Mouse (Mus musculus) mesoderm, embryonic 11.5 days (tissue): Measurements from ENCODE around the gene Eps8.

Experiments used
- DNase-seq: peaks from one replicate; pipeline ENCODE4 v3.0.0-alpha.2; 2012; ENCODE audit warnings: low read depth, low spot score

Eps8 gene

DNA sequence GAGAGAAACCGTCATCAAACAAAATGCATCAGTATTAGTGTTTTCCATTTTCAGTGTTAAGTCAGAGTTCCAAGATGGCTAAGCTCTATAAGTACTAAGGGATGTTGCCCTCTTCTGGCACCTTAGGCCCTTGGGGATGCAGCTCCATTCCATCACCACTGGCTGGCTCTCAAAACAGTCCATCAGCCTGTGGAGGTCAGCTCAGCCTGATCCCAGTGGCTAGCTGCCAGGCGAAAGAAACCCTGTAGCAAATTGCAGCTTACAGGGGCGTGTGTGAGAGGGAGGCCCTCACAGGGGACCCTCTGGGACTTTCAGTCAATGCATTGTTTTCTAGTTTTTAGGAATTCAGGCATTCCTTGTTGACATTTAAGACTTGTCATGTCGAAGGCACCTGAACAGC is 40.8 kb downstream of the Eps8 start:
- no peak for DNase-seq

DNA sequence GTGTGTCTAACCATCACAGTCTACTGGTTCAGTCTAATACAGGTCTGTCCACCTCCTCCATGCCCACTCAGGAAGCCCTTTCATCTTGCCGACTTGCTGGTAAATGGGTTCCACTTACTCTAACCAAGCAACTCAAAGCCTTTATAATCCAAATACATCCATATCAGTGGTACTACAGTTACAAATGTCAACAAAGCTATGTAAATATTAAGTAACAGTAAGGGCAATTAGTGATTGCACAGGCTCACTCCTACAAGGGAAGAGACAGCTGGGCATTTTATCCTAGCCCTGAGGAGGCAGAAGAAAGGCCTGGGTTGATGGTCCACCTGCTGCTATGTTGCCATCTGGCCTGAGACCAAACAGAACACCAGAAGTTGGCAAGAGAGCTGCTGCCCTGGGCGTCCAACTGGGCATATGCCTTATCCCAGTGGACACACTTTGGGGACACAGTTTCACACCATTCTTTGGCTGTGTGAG is 42.6 kb downstream of the Eps8 start:
- DNase-seq, result no peak

DNA sequence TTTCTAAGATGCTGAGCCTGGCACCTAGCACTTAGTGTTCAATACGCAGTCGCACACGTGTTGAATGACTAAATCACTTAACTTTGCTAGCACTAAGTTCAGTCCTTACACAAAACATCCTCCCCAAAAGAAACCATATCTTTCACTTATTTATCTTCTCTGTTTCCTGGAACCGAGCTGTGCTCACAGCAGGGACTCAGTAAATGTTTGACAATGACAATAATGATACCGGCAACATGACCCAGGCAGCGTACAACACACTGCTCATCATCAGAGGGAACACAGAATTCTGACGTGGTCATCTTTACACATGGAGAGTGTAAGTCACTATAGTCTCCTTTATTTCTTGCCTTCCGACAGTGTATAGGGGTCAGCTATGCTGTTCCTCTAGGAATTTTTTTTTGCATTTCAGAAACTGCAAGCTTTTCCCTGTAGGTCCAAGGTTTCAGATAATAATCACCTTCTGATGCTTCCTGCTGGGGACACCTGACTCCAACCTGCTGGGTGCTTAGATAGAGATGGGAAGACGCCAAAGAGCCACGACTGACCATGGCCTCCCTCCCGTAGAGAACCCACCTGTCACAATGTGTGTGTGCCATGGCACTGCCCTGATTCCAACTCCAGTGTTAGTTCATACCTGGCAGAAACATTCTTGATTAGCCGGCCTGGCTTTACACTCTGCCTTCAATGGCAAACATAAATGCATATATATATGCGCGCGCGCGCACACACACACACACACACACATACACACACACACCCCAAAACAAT is 46.3 kb downstream of the Eps8 start:
- no peak for DNase-seq

DNA sequence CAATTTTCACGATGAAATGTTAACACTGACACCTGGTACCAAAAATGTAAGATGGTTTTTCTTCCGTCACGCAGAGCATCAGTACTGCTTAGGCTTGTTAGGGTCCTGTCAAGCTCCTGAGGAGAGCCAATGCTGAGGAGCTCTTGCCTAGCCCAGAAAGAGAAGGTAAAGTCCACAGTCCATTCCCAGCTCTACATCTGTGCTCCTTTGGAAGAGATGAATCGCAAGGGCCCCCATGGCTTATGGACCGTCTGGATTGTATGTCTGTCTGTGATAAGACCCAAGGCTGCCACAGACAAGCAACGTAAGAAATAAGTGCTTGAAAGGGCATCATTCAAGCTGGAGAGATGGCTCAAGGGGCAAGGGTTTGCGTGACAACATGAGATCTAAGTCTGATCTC is 48.1 kb downstream of the Eps8 start:
- DNase-seq, result no peak

DNA sequence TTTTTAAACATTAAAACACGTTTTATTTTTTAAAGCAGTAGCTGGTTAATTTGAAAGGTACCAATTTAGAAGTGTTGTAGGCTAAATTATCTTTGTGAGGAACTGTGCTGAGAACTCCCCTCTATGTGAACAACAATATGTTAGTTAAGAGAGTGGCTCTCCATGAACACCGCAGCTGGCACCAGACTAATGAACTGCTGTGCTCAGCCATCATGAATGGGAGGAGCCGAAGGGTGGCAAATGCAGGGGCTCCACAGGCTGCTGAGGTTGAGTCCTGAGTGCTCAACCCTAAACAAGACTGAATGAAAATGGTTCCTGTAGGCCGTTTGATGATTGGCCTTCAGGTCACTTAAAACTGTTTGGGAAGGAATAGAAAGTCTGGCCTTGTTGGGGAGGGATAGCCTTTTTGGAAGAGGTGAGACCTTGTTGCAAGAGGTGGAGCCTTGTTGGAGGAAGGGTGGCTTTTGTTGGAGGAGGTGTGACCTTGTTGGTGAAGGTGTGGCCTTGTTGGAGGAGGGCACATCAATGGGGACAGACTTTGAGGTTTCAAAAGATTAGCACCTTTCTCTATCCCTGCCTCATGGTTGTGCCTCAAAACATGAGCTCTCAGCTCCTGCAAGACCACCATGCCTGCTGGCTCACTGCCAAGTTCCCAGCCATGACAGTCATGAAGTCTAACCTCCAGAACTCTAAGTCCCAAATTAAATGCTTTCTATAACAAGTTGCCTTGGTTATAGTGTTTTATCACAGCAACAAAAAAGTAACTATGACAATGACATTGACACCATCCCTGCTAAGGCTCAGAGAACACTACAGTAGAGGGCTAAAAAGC is 50.0 kb downstream of the Eps8 start:
- no peak for DNase-seq

DNA sequence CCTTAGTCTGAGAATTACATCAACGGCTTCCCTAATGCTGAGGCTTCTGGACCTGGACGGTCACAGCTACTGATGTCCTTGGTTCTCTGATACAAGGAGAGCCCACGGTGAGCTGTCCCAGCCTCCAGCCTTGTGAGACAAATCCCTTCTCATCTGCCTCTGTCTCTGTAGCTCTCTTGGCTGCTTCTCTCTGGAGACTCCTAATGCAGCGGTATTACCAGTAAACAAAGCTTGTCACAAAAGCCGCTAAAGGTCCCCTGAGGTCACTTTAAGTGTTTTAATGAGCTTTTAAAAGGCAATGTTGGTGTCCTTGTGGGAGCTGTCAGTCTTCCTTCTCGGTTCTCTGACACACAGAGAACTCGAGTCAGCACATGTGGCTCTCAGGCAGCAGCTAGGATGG is 56.4 kb downstream of the Eps8 start:
- DNase-seq, result peak; percentile 24

DNA sequence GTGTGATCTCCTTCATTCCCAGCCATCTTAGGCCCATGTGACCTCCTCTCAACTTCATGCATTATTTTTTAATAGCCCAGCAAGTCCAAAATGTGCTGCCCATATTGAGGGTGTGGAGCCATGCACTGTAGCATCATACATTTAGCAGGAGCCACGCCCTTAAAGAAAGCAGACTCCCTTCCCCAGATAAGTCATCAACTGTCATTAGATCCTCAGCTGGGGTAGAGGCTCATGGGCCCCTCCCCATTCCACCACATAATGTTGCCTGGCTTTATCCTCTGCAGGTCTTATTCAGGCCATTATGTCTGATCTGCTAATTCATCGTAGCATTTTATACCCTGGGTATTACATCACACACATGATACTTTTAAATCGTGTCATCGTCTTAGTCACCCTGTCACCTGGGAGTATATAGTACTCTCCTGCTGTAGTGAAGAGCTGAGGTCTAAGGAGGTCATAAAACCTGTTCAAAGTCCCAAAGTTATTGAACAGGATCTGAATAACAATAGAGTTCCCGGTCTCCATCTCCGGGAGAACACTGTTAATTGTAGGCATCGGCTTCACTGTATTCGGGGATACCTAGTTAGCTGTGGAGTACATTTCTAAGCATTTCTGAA is 57.1 kb downstream of the Eps8 start:
- DNase-seq, result no peak

DNA sequence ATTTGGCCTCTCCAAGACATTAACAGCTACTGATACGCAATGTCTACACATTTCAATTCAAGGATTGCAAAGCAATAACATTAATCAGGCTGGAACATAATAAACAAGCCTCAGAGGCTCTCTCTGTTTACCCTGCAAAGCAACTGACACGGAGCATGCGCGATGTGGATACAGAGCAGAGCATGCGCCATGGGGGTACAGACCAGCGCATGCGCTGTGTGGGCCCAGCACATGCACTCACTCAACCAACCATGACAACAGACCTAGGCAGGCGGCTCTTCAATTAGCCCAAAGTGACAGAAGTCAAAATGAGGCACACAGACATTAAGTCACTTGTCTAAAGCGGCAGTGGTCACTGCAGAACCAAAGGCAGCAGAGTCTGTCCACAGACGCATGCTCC is 62.1 kb downstream of the Eps8 start:
- DNase-seq, result no peak

DNA sequence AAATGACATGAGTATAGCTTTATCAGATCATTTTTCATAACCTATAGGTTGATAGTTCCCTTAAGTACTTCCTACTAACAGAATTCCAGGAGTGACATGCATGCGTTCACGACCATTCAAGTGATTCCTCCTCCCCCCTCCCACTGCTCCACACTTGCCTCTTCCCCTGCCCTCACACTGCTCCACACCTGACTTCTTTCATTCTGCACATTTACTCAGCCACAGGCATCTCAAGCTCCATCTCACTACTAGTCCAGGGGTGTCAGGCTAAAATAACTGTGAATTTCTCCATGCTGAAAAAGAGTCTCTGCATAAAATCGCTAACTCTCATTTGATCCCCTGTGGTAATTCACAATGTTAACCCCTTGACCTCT is 65.4 kb downstream of the Eps8 start:
- DNase-seq, result no peak

DNA sequence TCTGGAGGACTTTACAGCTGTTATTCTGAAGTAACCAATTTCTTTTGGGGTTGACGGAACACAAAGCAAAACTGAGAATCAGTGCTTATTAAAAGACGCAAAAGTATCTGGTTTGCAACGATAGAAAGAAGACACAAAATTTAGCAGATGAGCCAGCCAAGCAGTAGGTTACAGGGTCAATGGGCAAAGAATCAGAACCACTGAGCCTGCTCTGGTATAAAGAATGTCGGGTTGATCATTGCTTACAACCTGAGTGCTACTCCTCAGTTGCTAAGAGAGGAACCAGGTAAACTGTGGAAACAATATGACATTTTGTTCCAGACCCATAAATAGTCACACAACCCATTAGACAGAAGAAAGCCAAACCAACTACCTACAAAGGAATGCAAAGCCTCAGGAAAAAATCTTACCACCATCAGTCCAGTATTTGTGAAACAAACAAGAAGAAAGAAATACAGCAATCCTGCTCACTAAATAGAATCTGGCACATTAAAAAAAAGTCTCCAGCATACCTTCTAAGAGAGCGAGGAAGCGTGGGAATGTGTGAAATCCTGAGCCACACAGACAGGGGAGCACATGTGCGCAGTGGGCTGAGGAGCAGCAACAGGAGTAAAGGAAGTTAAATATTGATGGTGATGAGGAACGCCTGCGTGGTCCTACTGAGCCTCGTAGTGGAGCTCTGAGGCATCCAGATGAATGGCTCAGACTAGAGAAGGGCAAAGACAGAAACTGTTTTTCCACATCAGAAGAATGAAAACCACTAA is 66.0 kb downstream of the Eps8 start:
- no peak for DNase-seq

DNA sequence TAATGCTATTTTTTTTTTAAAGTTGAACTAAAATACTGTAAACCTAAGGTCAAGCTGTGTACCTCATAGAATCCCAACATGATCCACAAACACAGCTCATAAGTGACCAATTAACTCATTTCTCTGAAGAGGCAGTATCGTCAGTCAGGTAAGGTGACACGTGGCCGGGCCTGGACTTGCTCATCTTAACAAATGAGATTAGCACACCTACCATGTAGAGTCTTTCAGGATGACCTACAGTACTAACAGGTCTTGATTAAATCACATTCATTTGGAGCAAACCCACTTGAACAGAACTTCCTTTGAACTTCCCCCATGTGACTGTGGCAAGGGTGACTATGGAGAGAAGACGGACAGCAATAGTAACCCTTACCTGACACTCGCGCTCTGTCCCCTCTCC is 66.8 kb downstream of the Eps8 start:
- no peak for DNase-seq

DNA sequence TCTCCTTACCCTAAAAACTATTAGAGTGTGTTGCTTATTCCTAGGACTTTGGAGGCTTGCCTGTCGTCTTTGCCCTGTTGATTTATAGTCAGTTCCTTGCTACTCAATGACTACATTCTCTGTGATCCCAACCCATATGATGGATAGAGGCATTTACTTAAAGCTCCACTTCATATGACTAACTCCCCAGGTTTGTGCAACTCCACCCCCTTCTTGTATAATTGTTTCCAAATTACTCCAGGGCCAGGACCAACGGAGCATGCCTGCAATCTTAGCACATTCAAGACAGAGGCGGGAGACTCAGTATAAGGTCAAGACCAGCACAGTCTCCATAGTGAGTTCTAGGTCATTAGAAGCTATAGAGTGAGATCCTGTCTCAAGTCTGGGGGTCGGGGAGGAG is 69.4 kb downstream of the Eps8 start:
- no peak for DNase-seq

DNA sequence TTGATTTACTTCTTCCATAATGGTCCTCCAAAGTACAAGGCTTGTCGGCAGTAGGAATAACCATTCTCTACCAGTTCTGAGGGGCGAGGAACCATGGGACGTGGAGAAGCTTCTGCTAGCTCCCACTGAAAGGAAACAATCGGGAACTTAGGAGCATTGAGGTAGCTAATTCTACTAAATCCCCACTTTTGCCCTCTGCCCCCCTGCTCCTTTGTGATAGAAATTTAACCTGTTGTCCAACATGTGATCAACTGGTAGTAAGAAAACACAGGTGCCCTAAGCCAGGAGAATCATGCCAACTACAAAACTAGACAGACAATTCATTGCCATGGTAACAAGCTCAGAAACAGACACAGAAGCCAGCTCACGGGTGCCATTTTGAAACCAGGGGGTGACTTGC is 71.6 kb downstream of the Eps8 start:
- no peak for DNase-seq

DNA sequence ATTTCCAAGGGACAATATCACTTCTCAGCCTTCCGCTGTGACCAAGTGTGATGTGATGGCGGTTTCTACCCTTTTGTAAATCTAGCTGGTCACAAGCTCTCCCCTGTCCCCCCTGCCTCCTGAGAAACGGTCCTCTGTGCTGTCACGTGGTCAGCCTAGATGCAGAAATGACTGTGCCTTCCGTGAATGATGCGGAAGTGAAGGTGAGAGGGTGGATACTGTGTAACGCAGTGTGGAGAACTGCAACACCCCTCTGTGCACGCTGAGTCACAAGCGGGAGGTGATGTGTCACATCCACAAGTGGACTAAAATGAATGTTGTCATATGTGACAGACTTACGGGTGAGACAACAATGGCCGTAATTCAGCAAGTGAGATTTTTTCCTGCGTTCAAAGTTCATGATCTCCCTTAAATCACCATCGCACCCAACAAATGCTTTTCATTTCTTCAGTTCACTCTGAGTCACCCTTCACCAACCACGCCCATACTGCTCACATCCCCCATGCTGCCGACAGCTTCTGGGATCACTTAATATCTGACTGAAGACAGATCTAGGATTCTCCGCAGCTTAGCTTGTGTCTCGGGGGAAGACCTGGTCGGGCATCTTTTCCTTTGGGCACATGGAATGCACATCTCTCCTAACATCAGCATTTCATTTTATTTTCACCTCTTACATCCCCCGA is 72.3 kb downstream of the Eps8 start:
- DNase-seq, result no peak

DNA sequence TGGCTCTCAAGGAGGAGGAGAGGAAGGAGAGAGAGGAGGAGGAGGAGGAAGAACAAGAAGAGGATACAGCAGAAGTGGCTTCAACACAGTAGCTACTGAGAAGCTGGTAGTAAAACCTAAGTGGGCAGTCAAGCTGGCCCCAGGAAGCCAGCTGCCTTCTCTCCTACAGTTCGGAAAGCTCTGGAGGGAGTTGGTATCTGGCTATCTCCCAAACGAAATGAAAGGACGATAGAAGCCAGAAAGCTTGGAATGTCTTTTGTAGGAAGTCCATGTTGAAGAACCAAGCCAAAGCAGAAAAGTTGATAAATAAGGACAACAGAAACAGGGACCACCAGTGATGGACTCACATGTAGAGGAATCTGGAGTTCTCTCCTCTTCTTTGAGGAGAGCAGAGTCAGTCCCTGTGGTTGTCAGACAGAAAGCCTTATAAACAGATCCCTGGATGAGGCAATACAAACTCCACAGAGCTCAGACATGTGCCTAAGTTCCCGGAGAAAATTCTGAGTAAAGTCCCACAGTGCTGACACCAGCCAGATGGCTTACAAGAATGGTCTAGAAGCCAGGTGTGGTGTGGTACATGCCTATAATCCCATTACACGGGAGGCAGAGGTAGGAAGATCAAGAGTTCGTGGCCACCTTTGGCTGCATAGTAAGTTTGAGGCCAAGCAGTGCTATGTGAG is 73.2 kb downstream of the Eps8 start:
- no peak for DNase-seq

DNA sequence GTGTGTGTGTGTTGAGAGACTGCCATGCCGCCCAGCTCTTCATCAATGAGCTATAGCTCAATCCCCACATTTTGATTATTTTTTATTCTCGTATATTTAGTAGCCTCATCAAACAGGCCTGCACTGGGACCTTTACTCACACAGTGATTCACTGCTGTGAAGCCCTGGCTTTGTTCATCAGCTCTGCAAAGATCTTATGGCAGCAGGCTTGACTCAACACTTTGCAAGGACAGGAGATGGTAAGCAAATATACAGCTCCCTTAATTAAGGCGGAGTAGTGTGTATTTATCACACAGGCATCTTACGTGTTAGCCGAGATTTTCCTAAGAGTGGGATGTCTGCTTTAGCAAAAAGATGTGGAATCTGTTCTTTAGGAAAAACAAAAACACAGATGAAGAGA is 74.2 kb downstream of the Eps8 start:
- DNase-seq, result no peak

DNA sequence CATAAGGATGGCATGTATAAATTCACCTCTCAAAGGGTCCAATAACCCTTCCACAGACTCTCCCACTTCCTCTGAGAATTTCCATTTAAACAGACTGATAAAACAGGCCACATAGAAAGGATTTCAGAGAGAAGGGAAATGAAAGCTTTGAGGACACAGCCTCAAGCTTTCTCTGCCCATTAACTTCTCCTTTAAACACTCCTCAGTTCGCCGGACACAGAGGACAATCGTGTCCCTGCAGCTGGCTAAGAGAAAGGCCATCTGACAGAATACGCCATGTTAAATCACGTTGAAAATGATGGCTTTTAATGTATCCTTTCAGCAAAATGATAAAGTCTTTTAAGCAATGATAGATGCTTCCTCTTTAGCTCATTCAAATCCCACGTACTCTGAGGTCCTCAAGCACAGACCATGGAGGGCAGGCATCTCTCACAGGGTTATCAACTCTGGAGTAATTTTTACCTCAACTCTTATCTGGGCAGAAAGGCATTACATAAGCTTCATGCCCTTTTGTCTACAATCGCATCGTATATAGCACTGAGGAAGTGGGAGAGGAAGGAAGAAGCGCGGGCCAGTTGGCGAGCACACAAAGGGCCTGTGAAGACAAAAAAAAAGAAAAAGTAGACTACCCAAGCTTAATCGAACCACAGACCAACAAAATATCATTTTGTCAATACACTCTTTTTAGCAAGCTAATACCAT is 77.9 kb downstream of the Eps8 start:
- no peak for DNase-seq

DNA sequence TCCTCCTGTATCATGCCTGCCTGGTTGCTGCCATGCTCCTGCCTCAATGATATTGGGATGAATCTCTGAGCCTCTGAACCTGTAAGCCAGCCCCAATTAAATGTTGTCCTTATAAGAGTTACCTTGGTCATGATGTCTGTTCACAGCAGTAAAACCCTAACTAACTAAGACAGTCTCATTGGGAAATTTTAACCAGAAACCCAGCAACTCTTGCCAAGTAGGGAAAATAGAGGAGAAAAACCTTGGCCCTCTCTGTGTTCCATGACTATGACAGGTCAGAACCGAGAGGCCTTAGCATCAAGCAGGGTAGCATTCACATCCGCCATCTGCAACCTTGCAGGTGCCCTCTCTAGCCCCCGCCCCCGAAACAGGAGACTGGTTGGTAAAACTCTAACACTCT is 78.6 kb downstream of the Eps8 start:
- DNase-seq, result no peak

DNA sequence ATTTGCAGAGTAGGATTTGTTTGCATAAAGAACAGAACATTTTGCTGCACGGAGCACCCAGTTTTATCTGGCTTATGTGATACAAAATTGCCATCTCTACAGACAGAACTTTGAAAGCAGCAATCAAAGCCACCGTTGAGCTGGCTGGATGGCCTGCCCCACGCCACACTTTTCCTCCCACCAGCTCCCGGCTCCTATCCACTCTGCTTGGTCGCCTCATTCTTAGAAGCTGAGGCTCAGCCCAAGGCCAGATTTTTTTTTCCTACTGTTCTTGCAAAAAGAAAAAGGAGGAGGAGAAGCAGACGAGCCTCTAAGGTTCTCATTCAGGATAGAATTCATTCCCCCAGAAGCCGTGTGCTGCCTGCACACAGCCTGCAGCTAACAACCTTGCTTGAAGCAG is 80.8 kb downstream of the Eps8 start:
- no peak for DNase-seq

DNA sequence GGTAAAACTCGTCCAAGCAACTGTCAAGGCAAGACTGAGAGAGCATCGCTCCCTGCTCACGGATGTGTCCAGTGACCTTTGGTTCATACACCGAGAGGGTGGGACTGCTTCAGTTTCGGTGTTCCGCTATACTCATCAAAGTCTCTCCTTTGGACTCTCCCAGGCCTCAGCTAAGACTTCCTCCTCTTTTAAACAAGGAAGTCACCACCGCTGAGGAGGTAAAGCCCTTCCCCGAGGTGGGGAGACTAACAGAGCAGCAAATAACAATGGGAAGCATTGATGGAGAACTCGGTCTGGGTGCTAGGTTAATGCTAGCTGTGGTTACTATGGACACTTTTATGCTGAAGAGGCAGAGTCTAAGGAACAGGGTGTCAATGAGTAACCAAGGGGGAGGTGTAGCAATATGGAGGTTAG is 84.0 kb downstream of the Eps8 start:
- no peak for DNase-seq
